Mouse (Mus musculus) C2C12 (cell line): ENCODE measurements around the gene Smtnl1.

Experiments used
- CTCF ChIP-seq: IDR thresholded peaks from one replicate; pipeline ENCODE4 v1.5.1; 2011; ENCODE audit not compliant: control insufficient read depth, insufficient read depth, insufficient read length
- MAX ChIP-seq: IDR thresholded peaks from one replicate; pipeline ENCODE4 v1.6.1; 2011; ENCODE audit warnings: mild to moderate bottlenecking, control low read depth
- MYOG ChIP-seq: IDR thresholded peaks from one replicate; pipeline ENCODE4 v1.6.1; 2011; ENCODE audit not compliant: control insufficient read depth, insufficient read length; ENCODE audit errors: extremely low read depth
- USF1 ChIP-seq: IDR thresholded peaks from one replicate; pipeline ENCODE4 v1.6.1; 2011; ENCODE audit warnings: low read depth, mild to moderate bottlenecking, control low read depth, moderate library complexity

DNA sequence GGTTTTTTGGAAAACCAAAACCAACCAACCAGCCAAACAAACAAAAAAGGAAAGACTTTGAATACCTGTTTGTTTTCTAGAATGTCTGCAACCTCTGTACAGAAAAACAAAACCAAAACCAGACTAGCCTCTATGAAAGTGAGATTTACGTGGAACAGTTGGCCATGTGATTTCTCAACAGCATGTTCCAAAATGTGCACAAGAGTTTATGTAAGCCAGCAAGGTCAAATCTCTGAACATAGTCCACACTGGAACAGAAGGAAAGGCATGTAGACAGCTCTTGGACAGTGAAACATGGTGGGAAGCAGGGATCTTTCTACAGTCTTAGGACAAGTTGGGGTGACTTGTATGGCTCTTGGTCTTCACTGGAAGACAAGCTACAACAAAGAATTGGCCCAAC is 60.6 kb downstream of the Smtnl1 start:
- TF ChIP-seq CTCF: no peak
- no peak for TF ChIP-seq USF1
- no peak for TF ChIP-seq MAX
- no peak for TF ChIP-seq MYOG
